Comparison of ENCODE assay signal across 9 mouse cellular contexts in genomic region chr6:40393213-40393612, GRCm38 (mm10). TPM values are rescaled to one million over a fixed set of nuclear protein-coding genes. Genes with fewer than 3 reads are reported as not detected.
A peak's percentile ranks its signal among the peaks of the same experiment; 100 is the strongest.
DNase-seq lines count a peak whose midpoint lies in the region; ATAC-seq lines count a peak whose summit lies in the region.
"Had no signal": no experiment of that assay in that cellular context is flagged by ENCODE, and none has a peak within 500 bp of the region (broad histone marks: within the 10 kb centered on the region; RNA-seq: fewer than 3 reads in every experiment).

No protein-coding gene starts in this region.

- peak; percentile 50 for DNase-seq in adrenal gland, postnatal 25 days
- peak; percentile 59 for DNase-seq in kidney, postnatal 14 days
- peak; percentile 17 for DNase-seq in liver, embryonic 13.5 days
- peak; percentile 7 to 17 for DNase-seq in urinary bladder, postnatal 36 days (ENCODE audit: low spot score in 2 of 2)

- no peaks in the 10 kb centered on the region for H3K9me3 ChIP-seq in embryonic facial prominence, embryonic 13.5 days
- H3K9me3 ChIP-seq in heart, embryonic 15.5 days (replicated peaks): no peaks in the 10 kb centered on the region
- H3K9me3 ChIP-seq in liver, embryonic 13.5 days (replicated peaks): no peaks in the 10 kb centered on the region
- no peaks in the 10 kb centered on the region for H3K9me3 ChIP-seq in neural tube, embryonic 15.5 days (replicated peaks)

- 43% methylated on average over 3 of the region's 3 CpGs for WGBS in embryonic facial prominence, embryonic 13.5 days
- WGBS in heart, embryonic 15.5 days: 21% methylated on average over 3 of the region's 3 CpGs
- 41% methylated on average over 3 of the region's 3 CpGs for WGBS in liver, embryonic 13.5 days (ENCODE audit: insufficient replicate concordance)
- WGBS in neural tube, embryonic 15.5 days: 5% methylated on average over 3 of the region's 3 CpGs

- H3K4me2 ChIP-seq in embryonic facial prominence, embryonic 13.5 days: no peak overlapping the region
- no peak overlapping the region for H3K4me2 ChIP-seq in heart, embryonic 15.5 days
- H3K4me2 ChIP-seq in liver, embryonic 13.5 days: no peak overlapping the region
- no peak overlapping the region for H3K4me2 ChIP-seq in neural tube, embryonic 15.5 days

- H3K9ac ChIP-seq in embryonic facial prominence, embryonic 13.5 days: no peak overlapping the region
- no peak overlapping the region for H3K9ac ChIP-seq in heart, embryonic 15.5 days
- no peak overlapping the region for H3K9ac ChIP-seq in liver, embryonic 13.5 days
- H3K9ac ChIP-seq in neural tube, embryonic 15.5 days (replicated peaks): no peak overlapping the region

- peaks cover 38% of the 10 kb centered on the region for H3K36me3 ChIP-seq in embryonic facial prominence, embryonic 13.5 days
- peaks cover 20% of the 10 kb centered on the region; the same call in 1 of the 2 replicates for H3K36me3 ChIP-seq in heart, embryonic 15.5 days
- H3K36me3 ChIP-seq in liver, embryonic 13.5 days: peaks cover 13% of the 10 kb centered on the region
- H3K36me3 ChIP-seq in neural tube, embryonic 15.5 days: peaks cover 23% of the 10 kb centered on the region

- ATAC-seq in CD4-positive, CD25-positive, alpha-beta regulatory T cell, adult 4 months: peak; percentile 64
- ATAC-seq in embryonic facial prominence, embryonic 13.5 days (ENCODE audit: insufficient number of reproducible peaks, insufficient read depth, low FRiP score, low TSS enrichment, low read depth): peak; percentile 80
- ATAC-seq in heart, embryonic 15.5 days (replicated peaks; ENCODE audit: insufficient number of reproducible peaks, insufficient read depth, low FRiP score, low read depth): peak; percentile 69; the same call in 1 of the 2 replicates
- ATAC-seq in liver, embryonic 13.5 days (ENCODE audit: low read depth): no peak
- peak; percentile 97 for ATAC-seq in neural tube, embryonic 15.5 days (ENCODE audit: low FRiP score)

- no peaks in the 10 kb centered on the region for H3K27me3 ChIP-seq in embryonic facial prominence, embryonic 13.5 days
- no peaks in the 10 kb centered on the region for H3K27me3 ChIP-seq in heart, embryonic 15.5 days
- no peaks in the 10 kb centered on the region for H3K27me3 ChIP-seq in liver, embryonic 13.5 days
- H3K27me3 ChIP-seq in neural tube, embryonic 15.5 days (replicated peaks): no peaks in the 10 kb centered on the region

- no peak overlapping the region for H3K27ac ChIP-seq in embryonic facial prominence, embryonic 13.5 days
- H3K27ac ChIP-seq in heart, embryonic 15.5 days: no peak overlapping the region
- no peak overlapping the region for H3K27ac ChIP-seq in liver, embryonic 13.5 days
- peak overlapping the region; percentile 38 for H3K27ac ChIP-seq in neural tube, embryonic 15.5 days (replicated peaks)

- no peak overlapping the region for H3K4me3 ChIP-seq in embryonic facial prominence, embryonic 13.5 days
- no peak overlapping the region for H3K4me3 ChIP-seq in heart, embryonic 15.5 days
- H3K4me3 ChIP-seq in liver, embryonic 13.5 days (replicated peaks): no peak overlapping the region
- no peak overlapping the region for H3K4me3 ChIP-seq in neural tube, embryonic 15.5 days (replicated peaks)
- H3K4me3 ChIP-seq: erythroblast, embryonic 14.5 days had no signal

- H3K4me1 ChIP-seq in embryonic facial prominence, embryonic 13.5 days: no peaks in the 10 kb centered on the region
- peaks cover 5% of the 10 kb centered on the region for H3K4me1 ChIP-seq in heart, embryonic 15.5 days (replicated peaks)
- H3K4me1 ChIP-seq in liver, embryonic 13.5 days (replicated peaks): peaks cover 16% of the 10 kb centered on the region
- H3K4me1 ChIP-seq in neural tube, embryonic 15.5 days: peaks cover 8% of the 10 kb centered on the region; the same call in 1 of the 2 replicates

RNA-seq across cellular contexts. Expression of gene E330009J07Rik, which starts 42.7 kb away (rescaled TPM):
- polyA plus RNA-seq in CD4-positive, CD25-positive, alpha-beta regulatory T cell, adult 4 months (2017; shearing (Covaris generic)): 1 to 10 TPM; 4.1 to 7.9 TPM
- total RNA-seq in adrenal gland, postnatal 25 days (2021): 16.3 and 21.1 TPM in 2 replicates
- polyA plus RNA-seq in embryonic facial prominence, embryonic 13.5 days (2015; fragmentation: Nextera tagmentation; extraction: Ambion mirVana): 9.6 and 10.8 TPM in 2 replicates
- 2.5 and 5.9 TPM in 2 replicates for polyA plus RNA-seq in heart, embryonic 15.5 days (2015; fragmentation: Nextera tagmentation; extraction: Ambion mirVana)
- polyA plus RNA-seq in liver, embryonic 13.5 days (2015; fragmentation: Nextera tagmentation; extraction: Ambion mirVana): 0.98 and 1.0 TPM in 2 replicates
- 12.7 and 14.8 TPM in 2 replicates for polyA plus RNA-seq in neural tube, embryonic 15.5 days (2015; fragmentation: Nextera tagmentation; extraction: Ambion mirVana)
- polyA plus RNA-seq: erythroblast, embryonic 14.5 days had no signal

RNA-seq across cellular contexts. Expression of gene Wee2, which starts 45.7 kb away (rescaled TPM):
- polyA plus RNA-seq in CD4-positive, CD25-positive, alpha-beta regulatory T cell, adult 4 months (2017; shearing (Covaris generic)): not detected
- total RNA-seq in adrenal gland, postnatal 25 days (2021): not detected in 2 replicates
- polyA plus RNA-seq in embryonic facial prominence, embryonic 13.5 days (2015; fragmentation: Nextera tagmentation; extraction: Ambion mirVana): not detected in 2 replicates
- polyA plus RNA-seq in heart, embryonic 15.5 days (2015; fragmentation: Nextera tagmentation; extraction: Ambion mirVana): not detected in 2 replicates
- not detected in 2 replicates for polyA plus RNA-seq in liver, embryonic 13.5 days (2015; fragmentation: Nextera tagmentation; extraction: Ambion mirVana)
- 0.08 and 0.15 TPM in 2 replicates for polyA plus RNA-seq in neural tube, embryonic 15.5 days (2015; fragmentation: Nextera tagmentation; extraction: Ambion mirVana)
- polyA plus RNA-seq: erythroblast, embryonic 14.5 days had no signal
